Mouse (Mus musculus): Measurements from ENCODE around the gene 1700092M07Rik.
A peak's percentile ranks its signal among the peaks of the same experiment; 100 is the strongest.

1700092M07Rik gene

DNA sequence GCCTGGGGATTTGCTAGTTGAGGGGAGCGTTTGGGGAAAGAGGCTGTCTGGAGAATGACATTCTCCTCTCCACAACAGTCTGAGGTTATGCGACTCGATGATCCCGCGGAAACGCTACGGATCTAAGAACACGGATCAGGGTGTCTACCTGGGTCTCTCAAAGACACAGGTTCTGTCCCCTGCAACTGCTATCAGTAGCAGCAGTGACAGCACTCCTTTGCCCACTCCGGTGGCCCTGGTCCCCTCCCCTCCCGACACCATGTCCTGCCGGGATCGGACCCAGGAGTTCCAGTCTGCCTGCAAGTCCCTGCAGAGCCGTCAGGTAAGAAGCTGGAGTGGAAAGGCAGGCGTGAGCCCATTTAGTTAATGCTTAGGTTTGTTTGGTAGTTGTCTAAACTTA lies 1.7 kb downstream of the 1700092M07Rik start:
- DNase-seq (ENCODE audit: low read depth, low spot score): no peak

- DNase-seq (ENCODE audit: low read depth, low spot score): no peak
Measured at GRCm38 (mm10) chr19:8745382-8745781, 4.9 kb downstream of the 1700092M07Rik start.

- DNase-seq (ENCODE audit: low read depth, low spot score): peak; percentile 72
Measured at GRCm38 (mm10) chr19:8747368-8747767, 6.8 kb downstream of the 1700092M07Rik start.

GRCm38 (mm10) chr19:8755652-8756051 lies 15.1 kb downstream of the 1700092M07Rik start:
- DNase-seq (ENCODE audit: low read depth, low spot score): peak; percentile 17

DNA sequence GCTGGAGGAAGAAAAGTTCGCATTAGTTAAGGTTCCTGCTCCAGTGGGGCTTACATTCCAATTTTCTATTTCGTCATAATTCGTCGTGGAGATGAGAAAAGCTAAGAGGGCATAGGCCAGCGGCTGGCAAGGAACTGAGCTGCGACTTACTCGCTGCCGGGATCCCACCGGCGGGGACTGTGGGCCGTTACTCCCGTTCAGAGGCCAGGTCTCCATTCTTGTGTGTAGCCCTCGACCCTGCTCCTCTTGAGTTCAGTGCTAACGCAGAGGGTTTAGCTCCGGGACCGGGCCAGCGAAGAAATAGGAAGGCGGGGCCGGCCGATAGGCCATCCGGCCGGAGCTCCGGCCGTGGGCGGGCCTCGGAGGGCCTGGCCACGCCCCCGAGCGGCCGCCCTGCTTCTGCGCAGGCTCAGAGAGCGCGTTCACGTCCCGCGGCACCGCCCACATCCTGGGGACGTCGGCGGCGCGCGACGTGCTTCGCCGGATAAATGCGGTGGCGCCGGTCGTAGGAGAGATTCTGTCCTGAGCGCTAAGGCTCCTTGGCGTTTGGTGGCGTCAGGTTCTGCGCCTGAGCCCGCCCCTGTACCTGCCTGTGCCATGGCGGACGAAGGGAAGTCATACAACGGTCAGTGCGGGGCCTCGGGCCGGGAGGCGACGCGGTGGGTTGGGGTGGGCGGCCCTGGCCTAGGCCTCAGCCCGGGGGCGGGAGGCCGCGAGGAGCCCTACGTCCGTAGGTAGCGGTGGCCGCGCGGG lies 16.3 kb downstream of the 1700092M07Rik start, which contains the start of gene Nxf1:
Gene Nxf1, plus strand, starts transcription at position 439 of the 753 bp plus-strand sequence.
- DNase-seq (ENCODE audit: low read depth, low spot score): peak; percentile 91

DNA sequence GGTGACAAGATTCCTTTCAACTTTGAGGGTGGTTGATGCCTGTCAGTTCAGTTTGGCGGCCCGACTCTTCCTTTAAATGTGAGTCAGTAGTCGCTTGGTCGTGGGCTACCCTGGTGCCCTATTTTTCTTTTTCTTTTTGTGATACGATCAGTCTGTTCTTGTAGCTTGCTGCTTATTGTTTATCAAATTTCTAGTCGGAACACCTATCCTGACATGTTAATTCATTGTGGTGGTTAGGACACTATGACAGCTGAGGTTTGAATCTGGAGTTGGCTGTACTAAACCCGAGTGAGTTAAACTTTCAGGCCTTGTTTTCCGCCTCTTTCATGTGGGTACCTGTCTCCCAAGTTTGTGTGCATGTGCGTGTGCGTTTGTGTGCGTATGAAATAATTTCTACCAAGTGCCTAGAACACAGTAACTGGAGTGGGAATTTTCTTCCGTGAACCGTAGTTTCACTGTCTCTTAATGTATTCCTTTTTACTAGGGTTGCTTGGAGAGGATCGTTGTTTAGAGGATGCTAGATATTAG lies 17.0 kb downstream of the 1700092M07Rik start:
- peak; percentile 40 for DNase-seq (ENCODE audit: low read depth, low spot score)

GRCm38 (mm10) chr19:8758899-8759298 lies 18.4 kb downstream of the 1700092M07Rik start:
- DNase-seq (ENCODE audit: low read depth, low spot score): no peak

- DNase-seq (ENCODE audit: low read depth, low spot score): no peak
Measured at GRCm38 (mm10) chr19:8760757-8761156, 20.2 kb downstream of the 1700092M07Rik start.

- no peak for DNase-seq (ENCODE audit: low read depth, low spot score)
Measured at GRCm38 (mm10) chr19:8763276-8763675, 22.8 kb downstream of the 1700092M07Rik start.

- DNase-seq (ENCODE audit: low read depth, low spot score): no peak
Measured at GRCm38 (mm10) chr19:8765562-8765961, 25.0 kb downstream of the 1700092M07Rik start.

DNA sequence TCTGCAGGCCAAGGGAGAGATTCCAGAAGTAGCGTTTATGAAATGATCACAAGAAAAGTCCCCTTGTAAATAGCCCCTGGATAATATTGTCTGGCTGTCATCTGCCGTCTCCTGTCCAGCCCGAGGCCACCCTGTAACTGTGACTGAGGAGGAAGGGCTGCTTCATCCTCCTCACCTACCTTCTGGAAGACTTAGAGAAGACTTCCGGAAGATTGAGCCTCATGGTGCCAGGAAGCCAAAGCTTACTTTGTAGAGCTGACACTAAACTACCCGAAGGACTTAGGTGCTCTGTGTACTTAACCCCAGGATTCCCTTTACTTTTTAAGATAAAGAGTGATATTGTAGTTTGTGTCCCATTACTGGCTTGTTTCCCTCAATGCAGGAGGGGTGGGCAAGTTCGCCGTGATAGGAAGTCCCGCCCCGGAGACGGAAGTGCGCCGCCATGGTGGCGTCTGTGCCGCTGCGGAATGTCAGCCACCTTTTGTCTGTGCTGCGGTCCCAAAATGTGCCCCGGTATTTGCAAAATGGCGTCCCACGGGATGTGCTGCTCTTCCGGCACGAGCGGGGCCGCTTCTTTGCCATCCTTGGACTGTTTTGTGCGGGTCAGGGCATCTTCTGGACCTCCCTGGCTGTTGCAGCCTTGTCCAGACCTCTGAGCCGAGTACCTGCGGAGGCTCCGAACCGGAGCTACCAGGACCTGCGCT lies 30.2 kb downstream of the 1700092M07Rik start, which contains the start of gene Tmem223:
Gene Tmem223, plus strand, starts transcription at position 430 of the 704 bp plus-strand sequence.
- DNase-seq (ENCODE audit: low read depth, low spot score): no peak

GRCm38 (mm10) chr19:8772996-8773395 lies 32.5 kb downstream of the 1700092M07Rik start:
- no peak for DNase-seq (ENCODE audit: low read depth, low spot score)

DNA sequence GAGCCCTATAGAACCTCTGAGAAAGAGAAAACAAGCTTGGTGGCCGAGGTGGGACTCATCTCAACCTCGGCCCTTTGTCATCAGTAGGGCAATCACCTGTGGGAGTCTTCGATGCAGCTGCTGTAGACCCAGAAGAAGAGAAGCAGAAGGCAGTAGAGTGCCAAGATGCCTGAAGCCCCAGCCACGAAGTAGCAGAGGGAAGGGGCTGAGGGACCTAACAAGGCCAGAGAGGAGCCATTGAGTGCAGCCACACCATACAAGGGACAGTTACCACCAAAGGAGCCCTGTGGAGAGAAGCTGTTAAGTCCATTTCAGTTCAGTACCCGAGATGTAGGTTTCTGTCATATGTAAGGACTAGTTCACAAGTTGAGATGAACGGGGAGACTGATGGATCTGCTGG lies 32.9 kb downstream of the 1700092M07Rik start:
- peak; percentile 22 for DNase-seq (ENCODE audit: low read depth, low spot score)

GRCm38 (mm10) chr19:8774086-8774835 lies 33.7 kb downstream of the 1700092M07Rik start, which contains the start of gene Tmem179b:
Gene Tmem179b (minus strand): TSS chr19:8774467.
- peak; percentile 97 for DNase-seq (ENCODE audit: low read depth, low spot score)

DNA sequence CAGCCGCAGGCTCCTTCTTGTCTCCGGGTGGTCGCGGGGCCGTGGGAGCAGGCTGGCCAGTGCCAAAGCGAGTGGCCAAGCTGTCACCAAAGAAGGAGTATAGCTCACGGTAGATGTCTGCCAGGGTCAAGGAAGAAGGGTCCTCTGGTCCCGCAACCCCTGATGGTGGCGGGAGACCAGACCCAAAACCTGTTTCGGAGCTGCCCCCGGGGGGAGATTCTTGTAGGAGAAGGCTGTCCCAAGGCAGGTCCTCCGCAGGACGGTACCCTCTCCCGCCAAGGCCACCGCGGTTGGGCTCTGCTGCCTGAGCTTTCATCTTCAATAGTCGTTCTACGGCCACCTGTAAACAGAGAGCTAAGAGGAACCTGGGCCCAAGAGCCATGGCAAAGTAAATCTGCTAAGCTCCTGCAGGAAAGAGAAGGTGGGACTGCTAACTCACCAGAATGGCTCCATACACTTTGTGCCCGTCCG lies 34.5 kb downstream of the 1700092M07Rik start:
- peak; percentile 42 for DNase-seq (ENCODE audit: low read depth, low spot score)

DNA sequence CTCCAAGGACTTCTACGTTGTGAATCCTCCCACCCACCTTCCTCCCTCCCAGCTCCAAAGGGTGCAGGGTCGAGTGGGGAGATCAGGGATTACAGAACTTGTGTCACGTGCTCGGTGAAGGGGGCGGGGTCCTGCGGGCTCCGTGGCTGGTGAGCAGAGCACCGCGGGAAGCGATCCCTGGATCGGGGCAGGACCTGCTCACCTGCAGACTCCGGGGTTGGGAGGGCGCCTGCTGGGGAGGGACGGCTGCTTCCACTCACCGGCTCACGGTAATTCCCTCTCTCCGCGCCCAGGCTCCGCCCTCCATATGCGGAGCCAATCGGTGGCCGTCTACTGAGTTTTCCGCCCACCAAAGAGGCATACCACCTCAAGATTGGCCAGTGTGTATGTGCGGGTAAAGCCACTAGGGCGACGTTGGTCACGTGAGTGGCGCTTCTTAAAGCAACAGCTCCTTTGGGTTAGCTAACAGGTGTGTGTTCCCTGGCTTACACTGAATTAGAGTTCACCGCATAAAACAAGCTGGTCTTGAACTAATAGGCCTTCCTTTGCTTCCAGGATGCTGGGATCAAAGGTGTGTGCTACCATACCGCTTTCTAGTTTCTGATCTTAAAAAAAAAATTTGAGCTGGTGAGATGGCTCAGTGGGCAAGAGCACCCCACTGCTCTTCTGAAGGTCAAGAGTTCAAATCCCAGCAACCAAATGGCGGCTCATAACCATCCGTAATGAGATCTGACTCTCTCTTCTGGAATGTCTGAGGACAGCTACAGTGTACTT lies 45.7 kb downstream of the 1700092M07Rik start, which contains the start of gene Taf6l:
Gene Taf6l, minus strand, starts transcription at position 410 of the 774 bp plus-strand sequence.
- DNase-seq (ENCODE audit: low read depth, low spot score): peak; percentile 99

DNA sequence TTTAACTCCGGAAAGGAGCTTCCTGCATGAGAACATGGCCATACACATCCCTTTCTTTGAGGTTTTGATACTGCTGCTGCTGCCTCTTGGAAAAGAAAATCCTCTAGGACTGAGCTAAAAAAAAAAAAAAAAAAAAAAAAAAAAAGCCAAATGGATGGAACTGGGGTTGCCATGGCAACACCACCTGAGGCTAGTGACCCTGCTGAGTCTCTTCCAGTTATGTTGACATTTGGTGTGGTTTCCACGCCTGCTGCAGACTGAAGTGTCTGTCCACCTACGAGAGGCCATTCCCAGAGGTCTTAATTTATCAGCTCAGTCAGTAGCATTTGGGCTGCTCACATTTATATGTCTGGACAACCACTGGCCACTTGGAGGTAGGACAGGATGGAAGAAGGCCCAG lies 48.0 kb downstream of the 1700092M07Rik start:
- DNase-seq (ENCODE audit: low read depth, low spot score): no peak

DNA sequence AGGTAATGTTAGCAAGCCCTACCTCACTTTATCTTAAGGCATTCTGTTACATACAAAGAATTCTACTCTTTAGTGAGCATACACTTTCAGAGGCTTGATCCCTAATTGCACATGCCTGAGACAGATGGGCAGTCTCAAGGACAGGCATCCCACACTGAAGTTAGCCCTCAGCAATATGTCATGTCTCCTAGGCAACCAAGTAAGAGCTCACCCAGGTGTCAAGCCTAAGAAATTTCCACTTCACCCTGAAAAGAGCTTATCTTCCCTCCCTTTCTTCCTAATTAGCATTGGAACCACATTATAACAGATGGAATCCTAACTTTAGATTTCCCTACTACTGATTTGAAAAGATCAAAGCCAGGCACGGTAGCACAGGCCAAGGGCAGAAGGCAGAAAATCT lies 48.7 kb downstream of the 1700092M07Rik start:
- no peak for DNase-seq (ENCODE audit: low read depth, low spot score)

- no peak for DNase-seq (ENCODE audit: low read depth, low spot score)
Measured at GRCm38 (mm10) chr19:8790171-8790570, 49.7 kb downstream of the 1700092M07Rik start.
